Mouse (Mus musculus) neural tube, embryonic 11.5 days (tissue): ENCODE data around the gene Cyp2d11. TPM values are rescaled to one million over a fixed set of nuclear protein-coding genes. Genes with fewer than 3 reads are reported as not detected.
"Not testable (repeated sequence)": the region's sequence is repeated elsewhere in the genome, so short reads cannot be mapped to it uniquely, and the experiment has no call there.

ENCODE experiments used
- ATAC-seq: fragments of 200-750 bp; cut with Nextera tagmentation; 2 replicates; pipeline ENCODE4 v1.8.0; 2017; ENCODE audit warnings: moderate number of reproducible peaks, mild to moderate bottlenecking, moderate TSS enrichment, moderate library complexity; ENCODE audit not compliant: insufficient read depth, low FRiP score, low TSS enrichment
- DNase-seq: peaks from one replicate; pipeline ENCODE4 v3.0.0-alpha.2; 2015; ENCODE audit warnings: low spot score
- H3K27ac ChIP-seq: fragments of 300-500 bp; sonication (generic); 2 replicates; pipeline ENCODE4 v1.5.1; 2014; ENCODE audit warnings: low read depth, mild to moderate bottlenecking, low read length
- H3K27me3 ChIP-seq: fragments of 300-500 bp; sonication (generic); 2 replicates; pipeline ENCODE4 v1.6.1; 2014; ENCODE audit warnings: mild to moderate bottlenecking, low read length, mixed read lengths; ENCODE audit not compliant: control insufficient read depth, insufficient read depth
- H3K36me3 ChIP-seq: fragments of 300-500 bp; sonication (generic); 2 replicates; pipeline ENCODE4 v1.6.1; 2014; ENCODE audit warnings: mild to moderate bottlenecking, low read length, moderate library complexity, mixed read lengths; ENCODE audit not compliant: control insufficient read depth, insufficient read depth
- H3K4me1 ChIP-seq: fragments of 300-500 bp; sonication (generic); 2 replicates; pipeline ENCODE4 v1.6.1; 2014; ENCODE audit warnings: low read length, mixed read lengths; ENCODE audit not compliant: control insufficient read depth, insufficient read depth
- H3K4me2 ChIP-seq: fragments of 300-500 bp; sonication (generic); 2 replicates; pipeline ENCODE4 v1.6.1; 2014; ENCODE audit warnings: low read depth, mild to moderate bottlenecking, moderate library complexity
- H3K4me3 ChIP-seq: fragments of 300-500 bp; sonication (generic); 2 replicates; pipeline ENCODE4 v1.5.1; 2014; ENCODE audit warnings: low read depth, low read length
- H3K9ac ChIP-seq: fragments of 300-500 bp; sonication (generic); 2 replicates; pipeline ENCODE4 v1.6.1; 2014; ENCODE audit warnings: mild to moderate bottlenecking, low read length
- H3K9me3 ChIP-seq: fragments of 300-500 bp; sonication (generic); 2 replicates; pipeline ENCODE4 v1.6.1; 2016; ENCODE audit warnings: low read length; ENCODE audit not compliant: control insufficient read depth
- WGBS: fragments of 180-500 bp; shearing (Covaris S2); extraction: QIAGEN DNeasy Blood & Tissue Kit; methylation state at CpG from one replicate; pipeline ENCODE4 v1.1.7; 2014; 5-methylcytosine and 5-hydroxymethylcytosine counted together
- polyA plus RNA-seq: library from polyadenylated mRNA; unstranded; fragments of >200 nt; fragmentation: Nextera tagmentation; extraction: Ambion mirVana; gene quantifications from 2 replicates; pipeline ENCODE4 v1.2.1, GENCODE M21; 2014

Gene Cyp2d11
- polyA plus RNA-seq: not detected in 2 replicates

DNA sequence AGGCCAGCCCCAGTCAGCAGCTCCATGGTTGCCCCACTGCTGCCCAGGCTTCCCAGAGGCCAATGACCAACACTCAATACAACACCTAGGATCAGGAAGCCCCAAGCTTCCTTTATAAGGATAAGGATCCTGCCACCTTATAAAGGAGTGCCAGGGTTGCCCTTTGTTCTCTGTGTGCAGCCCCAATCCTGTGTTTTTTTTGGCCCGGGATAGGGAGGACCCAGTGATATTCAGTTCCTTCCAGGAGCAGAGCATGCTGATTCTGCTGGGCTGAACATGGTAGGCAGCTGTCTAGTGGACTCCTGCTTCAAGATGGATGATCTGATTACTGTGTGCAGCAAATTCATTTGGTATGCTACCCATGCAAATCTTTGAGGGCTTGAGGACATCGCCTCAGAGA, at the start of gene Cyp2d11:
Cyp2d11 (minus strand) TSS at position 101 of the 400 bp plus-strand sequence.
- not testable (repeated sequence) for H3K4me2 ChIP-seq, H3K9ac ChIP-seq, ATAC-seq, H3K27me3 ChIP-seq, DNase-seq, H3K36me3 ChIP-seq, H3K4me3 ChIP-seq, H3K4me1 ChIP-seq, H3K27ac ChIP-seq, H3K9me3 ChIP-seq
- WGBS: 72% methylated on average over 2 of the region's 2 CpGs

DNA sequence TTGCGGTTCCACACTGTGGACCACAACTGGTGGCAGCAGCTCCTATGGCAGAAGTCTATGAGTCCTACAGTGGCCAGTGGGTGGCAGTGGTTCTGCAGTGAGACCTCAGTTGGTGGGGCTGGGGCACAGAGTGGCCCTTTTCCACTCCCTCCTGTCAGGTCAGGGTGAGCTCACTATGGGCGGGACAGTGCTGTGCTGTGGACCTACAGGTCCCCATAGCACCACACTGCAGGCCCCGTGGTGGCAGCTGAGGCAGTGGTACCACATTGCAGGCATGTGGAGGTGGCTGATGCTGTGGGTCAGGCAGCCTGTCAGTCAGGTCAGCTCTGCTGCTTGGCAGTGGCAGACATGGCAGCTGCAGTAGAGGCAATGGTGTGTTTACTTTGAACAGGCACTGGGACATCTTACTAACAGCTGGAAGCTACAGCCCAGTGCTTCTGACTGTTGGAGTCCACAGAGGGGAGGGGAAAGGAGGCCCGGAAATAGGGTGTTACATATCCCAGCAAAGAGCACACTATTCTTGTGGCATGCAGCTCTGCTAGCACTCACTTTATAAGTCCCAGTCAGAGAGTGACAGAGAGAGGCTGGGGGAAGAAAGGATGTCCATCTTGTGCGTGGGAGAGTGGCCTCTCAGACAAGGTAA, 44.3 kb upstream of the Cyp2d11 start:
- no peaks in the 10 kb centered on the region for H3K27me3 ChIP-seq
- no peak overlapping the region for H3K9ac ChIP-seq
- H3K4me1 ChIP-seq: no peaks in the 10 kb centered on the region
- no peak overlapping the region for H3K4me2 ChIP-seq
- ATAC-seq (no peak), DNase-seq (no peak)
- 61% methylated on average over 5 of the region's 5 CpGs for WGBS
- no peak overlapping the region for H3K4me3 ChIP-seq
- H3K9me3 ChIP-seq: no peaks in the 10 kb centered on the region
- no peak overlapping the region for H3K27ac ChIP-seq
- H3K36me3 ChIP-seq: no peaks in the 10 kb centered on the region

DNA sequence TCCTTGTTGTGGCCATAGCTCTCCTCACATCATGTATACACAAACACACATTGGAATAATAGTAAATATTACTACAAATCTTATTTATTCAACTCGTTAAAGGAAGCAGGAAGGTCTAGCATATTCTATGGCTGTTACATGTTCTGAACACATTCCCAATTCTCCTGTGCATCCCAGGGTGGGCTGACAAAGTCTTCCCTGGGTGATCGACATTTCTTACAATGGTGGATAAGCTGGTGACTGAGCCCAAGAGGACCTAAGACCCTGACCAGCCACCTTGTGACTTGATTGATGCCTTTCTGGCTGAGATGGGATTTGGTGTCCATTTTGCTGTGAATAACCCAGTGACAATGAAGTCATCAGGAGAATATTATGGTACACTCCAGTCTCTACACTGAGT, 41.8 kb upstream of the Cyp2d11 start:
- Histone ChIP-seq H3K27me3 (no peaks in the 10 kb centered on the region), H3K36me3 (no peaks in the 10 kb centered on the region), H3K4me1 (no peaks in the 10 kb centered on the region), H3K9ac (no peak overlapping the region), H3K4me2 (no peak overlapping the region), H3K4me3 (no peak overlapping the region), H3K27ac (no peak overlapping the region), H3K9me3 (no peaks in the 10 kb centered on the region)
- DNase-seq (no peak), ATAC-seq (no peak)
- 94% methylated on average over 2 of the region's 2 CpGs for WGBS

DNA sequence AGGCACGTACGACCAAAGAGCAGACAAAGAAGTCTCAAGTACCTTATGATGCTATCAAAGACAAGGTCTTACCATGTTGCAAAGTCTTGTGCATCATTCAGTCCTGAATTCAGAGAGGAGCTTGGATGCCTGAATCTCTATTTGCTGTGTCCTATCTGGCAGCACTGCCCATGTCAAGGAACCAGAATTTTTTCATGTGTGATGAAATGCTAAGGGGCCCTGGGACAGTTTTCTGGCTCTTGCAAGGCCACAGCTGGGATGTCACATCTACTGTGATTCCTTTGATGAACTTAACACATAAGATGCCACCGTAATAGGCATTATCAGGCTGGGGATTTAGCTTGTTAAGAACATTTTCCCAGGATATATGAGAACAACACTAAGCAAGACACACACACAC, 41.2 kb upstream of the Cyp2d11 start:
- WGBS: 87% methylated on average over 3 of the region's 3 CpGs
- H3K4me3 ChIP-seq: no peak overlapping the region
- no peaks in the 10 kb centered on the region for H3K9me3 ChIP-seq
- ATAC-seq (no peak), DNase-seq (no peak)
- H3K36me3 ChIP-seq: no peaks in the 10 kb centered on the region
- no peak overlapping the region for H3K9ac ChIP-seq
- no peaks in the 10 kb centered on the region for H3K4me1 ChIP-seq
- H3K27me3 ChIP-seq: no peaks in the 10 kb centered on the region
- H3K27ac ChIP-seq: no peak overlapping the region
- no peak overlapping the region for H3K4me2 ChIP-seq

DNA sequence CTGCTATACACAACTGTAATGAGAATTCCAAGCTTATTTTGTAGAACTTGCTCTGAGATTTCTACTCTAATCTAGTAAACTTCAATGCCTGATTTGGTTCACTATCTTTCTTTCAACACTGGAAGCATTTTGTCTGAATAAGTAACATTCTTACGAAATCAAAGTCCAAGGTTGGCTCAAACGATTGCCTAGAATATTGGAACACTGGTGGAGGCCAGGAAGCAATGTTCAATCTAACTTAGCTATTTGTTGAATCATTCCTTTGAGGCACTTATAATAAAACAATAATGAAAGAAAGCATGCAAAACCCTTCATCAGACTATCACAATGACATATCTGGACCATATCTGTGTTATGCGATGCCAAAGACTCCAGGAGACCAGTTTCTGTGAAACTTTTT, 40.7 kb upstream of the Cyp2d11 start:
- no peak overlapping the region for H3K9ac ChIP-seq
- no peak overlapping the region for H3K27ac ChIP-seq
- no peak overlapping the region for H3K4me2 ChIP-seq
- WGBS: 94% methylated on average over 3 of the region's 3 CpGs
- H3K36me3 ChIP-seq: no peaks in the 10 kb centered on the region
- no peaks in the 10 kb centered on the region for H3K4me1 ChIP-seq
- no peak for ATAC-seq
- H3K27me3 ChIP-seq: no peaks in the 10 kb centered on the region
- no peak overlapping the region for H3K4me3 ChIP-seq
- no peaks in the 10 kb centered on the region for H3K9me3 ChIP-seq
- no peak for DNase-seq

DNA sequence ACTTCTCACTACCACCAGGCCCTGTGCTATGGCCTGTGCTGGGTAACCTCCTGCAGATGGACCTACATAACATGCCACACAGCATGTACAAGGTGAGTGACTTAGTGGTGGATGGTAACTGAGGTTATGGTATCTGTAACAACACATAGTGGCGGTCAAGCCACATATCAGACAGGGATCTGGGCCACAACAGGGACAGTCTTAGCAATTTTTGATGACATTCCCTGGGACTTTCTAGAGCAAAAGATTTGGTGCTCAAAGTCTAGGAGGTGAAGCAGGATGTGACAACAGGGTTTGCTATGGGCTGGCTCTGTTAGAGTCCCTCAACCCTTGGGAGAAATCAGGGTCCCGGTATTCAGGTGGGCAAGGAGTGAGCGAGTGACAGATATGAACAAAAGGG, 39.8 kb upstream of the Cyp2d11 start:
- WGBS: 95% methylated on average over 3 of the region's 3 CpGs
- H3K4me1 ChIP-seq: no peaks in the 10 kb centered on the region

DNA sequence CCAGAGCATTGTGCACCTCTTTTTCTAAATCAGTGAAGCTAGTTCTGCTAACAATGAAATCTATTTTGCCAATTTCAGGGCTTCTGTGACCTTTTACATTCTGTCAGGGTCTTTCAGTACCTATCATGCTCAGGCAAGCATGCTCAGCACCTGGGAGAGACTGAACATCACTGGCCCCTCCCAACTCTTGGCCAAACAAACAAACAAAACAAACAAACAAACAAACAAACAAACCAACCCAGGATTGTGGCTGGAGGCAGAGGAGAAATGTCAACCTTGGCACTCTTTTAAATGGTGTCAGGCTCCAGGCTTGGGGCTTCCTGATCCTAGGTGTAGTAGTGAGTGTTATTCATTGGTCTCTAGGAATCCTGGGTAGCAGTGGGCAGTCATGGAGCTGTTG, 39.3 kb upstream of the Cyp2d11 start, which contains the start of gene Cyp2d9:
Cyp2d9 (plus strand) TSS at position 301 of the 400 bp plus-strand sequence.
- Histone ChIP-seq H3K4me1 (no peaks in the 10 kb centered on the region), H3K27me3 (no peaks in the 10 kb centered on the region), H3K36me3 (no peaks in the 10 kb centered on the region), H3K4me2 (no peak within 1 kb of the TSS), H3K4me3 (no peak within 1 kb of the TSS), H3K9ac (no peak within 1 kb of the TSS), H3K27ac (no peak within 1 kb of the TSS), H3K9me3 (no peaks in the 10 kb centered on the region)
- no peak for DNase-seq
- ATAC-seq: no peak

More for the DNA sequence above, 39.8 kb upstream of the Cyp2d11 start:
- no peak for ATAC-seq
- Histone ChIP-seq H3K27me3 (no peaks in the 10 kb centered on the region), H3K9me3 (no peaks in the 10 kb centered on the region), H3K36me3 (no peaks in the 10 kb centered on the region), H3K9ac (no peak overlapping the region), H3K27ac (no peak overlapping the region), H3K4me3 (no peak overlapping the region), H3K4me2 (no peak overlapping the region)
- DNase-seq: no peak

DNA sequence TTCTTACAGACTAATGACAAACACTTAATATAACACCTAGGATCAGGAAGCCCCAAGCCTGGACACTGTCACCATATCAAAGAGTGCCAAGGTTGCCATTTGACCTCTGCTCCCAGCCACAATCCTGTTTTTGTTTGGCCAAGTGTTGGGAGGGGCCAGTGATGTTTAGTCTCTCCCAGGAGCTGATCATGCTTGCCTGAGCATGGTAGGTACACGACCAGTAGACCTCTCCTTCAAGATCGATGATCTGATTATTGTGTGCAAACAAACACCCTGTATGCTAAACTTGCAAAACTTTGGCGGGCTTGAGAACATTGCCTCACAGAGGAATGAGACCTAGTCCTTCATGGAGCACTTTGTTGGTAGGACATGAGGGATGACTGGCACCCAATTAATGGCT, 29.6 kb upstream of the Cyp2d11 start:
- H3K4me3 ChIP-seq: no peak overlapping the region
- DNase-seq (no peak), ATAC-seq (no peak)
- no peak overlapping the region for H3K4me2 ChIP-seq
- no peak overlapping the region for H3K27ac ChIP-seq
- 81% methylated on average over 3 of the region's 3 CpGs for WGBS
- no peaks in the 10 kb centered on the region for H3K4me1 ChIP-seq
- no peaks in the 10 kb centered on the region for H3K27me3 ChIP-seq
- no peaks in the 10 kb centered on the region for H3K9me3 ChIP-seq
- H3K9ac ChIP-seq: no peak overlapping the region
- H3K36me3 ChIP-seq: no peaks in the 10 kb centered on the region

DNA sequence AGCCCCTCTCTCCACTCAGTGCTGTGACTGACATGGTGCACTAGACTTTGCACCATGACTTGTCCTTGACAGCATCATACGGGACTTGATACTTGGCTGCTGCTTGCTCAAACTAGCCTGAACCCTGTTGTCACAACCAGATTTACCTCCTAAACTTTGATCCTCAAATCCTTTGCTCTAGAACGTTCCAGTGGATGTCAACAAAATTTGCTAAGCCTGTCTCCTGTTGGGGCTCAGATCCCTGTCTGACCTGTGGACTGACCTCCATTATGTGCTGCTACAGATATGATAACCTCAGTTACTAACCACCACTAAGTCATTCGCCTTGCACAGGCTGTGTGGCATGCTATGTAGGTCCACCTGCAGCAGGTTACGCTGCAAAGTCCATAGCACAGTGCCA, 29.1 kb upstream of the Cyp2d11 start:
- Histone ChIP-seq H3K27ac (no peak overlapping the region), H3K4me3 (no peak overlapping the region), H3K4me1 (no peaks in the 10 kb centered on the region), H3K9ac (no peak overlapping the region), H3K36me3 (no peaks in the 10 kb centered on the region), H3K9me3 (no peaks in the 10 kb centered on the region), H3K4me2 (no peak overlapping the region), H3K27me3 (no peaks in the 10 kb centered on the region)
- DNase-seq (no peak), ATAC-seq (no peak)
- 84% methylated on average over 4 of the region's 4 CpGs for WGBS
